Mouse (Mus musculus): ENCODE results near the gene Btg2.

- no peak for TF ChIP-seq POLR2A (IDR thresholded peaks at IDR 0.05; ENCODE audit: borderline replicate concordance, insufficient read depth, low read length)
- TF ChIP-seq CTCF (IDR thresholded peaks at IDR 0.05; ENCODE audit: borderline replicate concordance, insufficient read depth, low read depth, low read length): no peak
These were observed 29.4 kb downstream of the Btg2 start for GRCm38 (mm10) chr1:134049542-134049941.

Data from cerebellum, adult 2 months (tissue).